Mouse (Mus musculus) olfactory bulb, adult 2 months (tissue): ENCODE data around the gene Lmnb2. TPM values are rescaled to one million over a fixed set of nuclear protein-coding genes. Genes with fewer than 3 reads are reported as not detected.

Experiments
- H3K27ac ChIP-seq: fragments of 200-500 bp; 2 replicates; pipeline ENCODE4 v1.5.1; 2012; ENCODE audit warnings: low read depth, low read length; ENCODE audit not compliant: insufficient read depth
- H3K4me1 ChIP-seq: fragments of 200-500 bp; 2 replicates; pipeline ENCODE4 v1.6.1; 2012; ENCODE audit warnings: low read length; ENCODE audit not compliant: control insufficient read depth, insufficient read depth
- H3K4me3 ChIP-seq: fragments of 200-500 bp; 2 replicates; pipeline ENCODE4 v1.5.1; 2012; ENCODE audit warnings: mild to moderate bottlenecking, low read depth, low read length, moderate library complexity; ENCODE audit not compliant: insufficient read depth
- CTCF ChIP-seq: fragments of 200-500 bp; IDR thresholded peaks from 2 replicates; pipeline ENCODE4 v1.5.1; 2012; ENCODE audit warnings: low read depth, mild to moderate bottlenecking, low read length, moderate library complexity; ENCODE audit not compliant: insufficient read depth
- POLR2A ChIP-seq: fragments of 200-500 bp; IDR thresholded peaks from 2 replicates; pipeline ENCODE4 v1.6.1; 2012; ENCODE audit warnings: mild to moderate bottlenecking, low read depth, low read length, moderate library complexity; ENCODE audit not compliant: insufficient read depth
- WGBS: fragments of 180-500 bp; shearing (Covaris S2); methylation state at CpG from one replicate; pipeline ENCODE4 v1.1.7; 2018; 5-methylcytosine and 5-hydroxymethylcytosine counted together
- polyA plus RNA-seq: library from polyadenylated mRNA; stranded (reverse); fragments of >200 nt; gene quantifications from 2 replicates; pipeline ENCODE4 v1.2.4, GENCODE M21; 2012; ENCODE audit warnings: low replicate concordance; ENCODE audit not compliant: missing spikeins, insufficient read depth, insufficient read length

Lmnb2 gene
- polyA plus RNA-seq, 1 experiment = not detected

DNA sequence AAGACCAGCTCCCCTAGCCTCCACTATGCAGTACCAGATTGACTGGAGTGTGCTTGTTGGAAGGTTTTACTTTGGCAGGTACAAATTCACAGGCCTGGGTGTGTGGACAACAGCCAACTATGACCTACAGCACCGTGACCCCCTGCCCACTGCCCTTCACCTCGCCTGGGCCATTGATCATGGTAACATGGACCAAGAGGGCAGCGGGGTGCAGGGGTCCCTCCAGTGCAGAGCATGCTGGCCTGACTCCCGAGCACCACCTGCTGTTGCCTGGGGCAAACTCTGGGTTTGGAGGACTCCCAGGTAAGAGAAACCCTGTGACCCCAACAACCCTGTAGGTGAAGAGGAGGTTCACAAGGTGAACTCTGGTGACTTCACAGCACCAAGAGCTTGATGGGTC is 39.7 kb upstream of the Lmnb2 start:
- TF ChIP-seq POLR2A = no peak
- no peak for TF ChIP-seq CTCF
- Histone ChIP-seq H3K4me1 (peaks cover 15% of the 10 kb centered on the region), H3K27ac (no peak overlapping the region), H3K4me3 (no peak overlapping the region)
- 74% methylated on average over 4 of the region's 4 CpGs for WGBS

DNA sequence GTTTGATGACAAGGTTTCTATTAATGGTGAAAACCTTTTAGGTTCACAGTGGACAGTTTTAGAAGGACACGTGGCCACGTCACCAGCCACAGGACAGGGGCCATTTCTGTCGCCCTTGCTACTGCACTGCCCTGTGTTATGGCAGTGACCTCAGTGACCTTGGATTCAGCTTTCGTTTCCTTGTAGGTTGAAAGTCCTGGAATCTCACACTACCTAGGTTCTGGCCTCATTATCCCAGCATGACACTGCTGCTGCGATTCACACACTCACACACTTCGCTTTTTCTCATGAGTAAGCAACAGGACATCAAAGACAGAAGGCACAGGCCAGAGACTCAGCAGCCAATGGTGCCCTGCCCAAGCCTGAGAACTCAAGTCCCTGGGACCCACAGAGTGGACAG is 38.9 kb upstream of the Lmnb2 start:
- TF ChIP-seq CTCF (no peak), POLR2A (no peak)
- 91% methylated on average over 6 of the region's 6 CpGs for WGBS
- Histone ChIP-seq H3K4me1 (peaks cover 15% of the 10 kb centered on the region), H3K4me3 (no peak overlapping the region), H3K27ac (no peak overlapping the region)

DNA sequence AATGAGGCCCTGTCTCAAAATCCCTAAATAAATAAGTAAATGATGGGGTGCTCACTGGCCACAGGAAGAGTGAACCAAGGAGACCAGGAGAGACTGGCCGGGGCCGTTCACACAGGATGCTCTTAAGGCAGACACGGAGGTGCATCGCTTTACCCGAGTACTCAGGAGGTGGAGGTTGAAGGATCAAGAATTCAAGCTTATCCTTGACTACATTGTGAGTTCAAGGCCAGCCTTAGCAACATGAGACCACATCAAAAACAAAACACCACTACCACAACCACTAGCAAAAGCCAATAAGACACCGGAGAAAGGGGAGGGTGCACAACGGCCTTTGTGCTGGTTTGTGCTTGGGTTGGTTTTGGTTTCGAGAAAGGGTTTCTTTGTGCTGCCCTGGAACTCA is 38.3 kb upstream of the Lmnb2 start:
- H3K27ac ChIP-seq = no peak overlapping the region
- WGBS = 94% methylated on average over 8 of the region's 8 CpGs
- TF ChIP-seq CTCF (no peak), POLR2A (no peak)

DNA sequence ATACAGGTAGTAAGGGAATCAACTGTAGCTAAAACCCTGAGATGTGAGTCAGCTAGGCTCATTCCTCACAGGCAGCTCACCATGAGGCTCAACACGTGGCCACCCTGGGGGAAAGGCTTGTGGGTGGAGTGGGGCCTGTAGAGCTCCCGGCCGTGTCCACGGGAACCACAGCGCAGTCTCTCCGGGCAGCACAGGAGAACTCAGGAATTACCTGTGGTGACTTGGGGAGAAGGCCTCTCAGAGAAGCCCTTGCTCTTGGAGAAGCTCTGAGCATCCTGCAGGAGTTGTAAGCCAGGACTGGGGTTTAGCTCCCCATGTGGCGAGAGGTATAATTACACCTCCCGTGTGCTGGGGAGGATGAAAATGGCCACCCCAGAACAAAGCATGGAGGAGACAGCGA is 37.5 kb upstream of the Lmnb2 start:
- H3K4me1 ChIP-seq = peaks cover 12% of the 10 kb centered on the region
- H3K4me3 ChIP-seq = no peak overlapping the region
- no peak overlapping the region for H3K27ac ChIP-seq
- WGBS = 12% methylated on average over 9 of the region's 9 CpGs
- TF ChIP-seq POLR2A (no peak), CTCF (no peak; the same call in 1 of the 2 replicates)

More for the DNA sequence above, 38.3 kb upstream of the Lmnb2 start:
- H3K4me3 ChIP-seq = no peak overlapping the region
- H3K4me1 ChIP-seq = peaks cover 15% of the 10 kb centered on the region

DNA sequence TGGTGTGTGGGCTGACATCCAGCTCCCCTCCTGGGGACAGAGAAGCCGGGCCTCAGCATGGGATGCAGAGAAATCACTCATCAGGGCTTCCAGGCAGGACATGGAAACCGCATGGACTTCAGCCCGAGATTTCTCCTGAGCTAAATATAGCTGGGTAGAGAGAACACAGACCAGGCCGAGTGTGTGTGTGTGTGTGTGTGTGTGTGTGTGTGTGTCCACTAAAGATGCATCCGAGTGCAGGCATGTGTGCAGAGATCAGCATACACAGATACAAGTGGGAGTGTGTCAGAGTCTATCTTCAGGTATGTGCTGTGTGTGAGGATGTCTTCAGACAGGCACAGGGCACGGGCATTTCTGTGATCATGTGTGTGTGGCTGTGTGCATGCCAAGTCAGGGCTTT is 36.8 kb upstream of the Lmnb2 start:
- peaks cover 12% of the 10 kb centered on the region for H3K4me1 ChIP-seq
- no peak overlapping the region for H3K4me3 ChIP-seq
- 65% methylated on average over 6 of the region's 6 CpGs for WGBS
- no peak overlapping the region for H3K27ac ChIP-seq
- no peak for TF ChIP-seq POLR2A
- TF ChIP-seq CTCF = no peak

DNA sequence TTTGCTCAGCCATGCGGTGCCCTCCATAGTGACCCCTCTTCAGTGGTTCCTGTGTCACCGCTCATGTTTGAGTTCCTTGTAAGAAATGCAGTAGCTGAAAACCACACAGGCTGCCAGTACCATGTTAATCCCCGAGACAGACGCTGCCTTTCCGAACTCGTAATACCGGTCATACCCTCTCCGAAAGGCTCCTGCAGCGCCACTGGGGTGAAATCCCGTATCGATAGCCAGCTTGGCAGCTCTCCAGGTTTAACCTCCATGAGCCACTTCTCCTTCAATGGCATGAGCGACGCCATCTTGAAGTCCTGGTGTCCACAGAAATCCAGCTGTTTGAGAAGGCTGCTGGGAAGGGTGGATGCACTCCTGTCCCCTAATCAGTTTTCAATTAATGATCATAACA is 36.4 kb upstream of the Lmnb2 start:
- Histone ChIP-seq H3K4me3 (no peak overlapping the region), H3K4me1 (peaks cover 15% of the 10 kb centered on the region), H3K27ac (no peak overlapping the region)
- no peak for TF ChIP-seq POLR2A
- no peak for TF ChIP-seq CTCF
- WGBS = 74% methylated on average over 13 of the region's 13 CpGs

DNA sequence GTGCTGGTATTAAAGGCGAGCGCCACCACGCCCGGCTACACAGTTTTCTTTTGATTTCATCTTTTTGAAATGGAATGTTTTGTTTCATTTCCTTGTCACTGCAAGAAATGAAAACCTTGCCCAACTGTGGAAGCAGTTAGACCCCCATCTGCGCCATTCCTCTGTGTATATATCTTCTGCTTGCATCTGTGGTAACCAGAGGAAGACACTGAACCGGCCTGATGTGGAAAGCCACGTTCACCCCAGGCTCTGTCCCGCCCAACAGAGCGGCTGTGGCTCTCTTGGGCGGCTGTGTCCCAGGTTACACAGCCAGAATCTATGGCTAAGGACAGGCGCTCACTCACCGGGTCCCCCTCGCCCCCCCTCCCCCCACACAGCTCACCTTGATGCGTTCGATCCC is 34.4 kb upstream of the Lmnb2 start:
- H3K27ac ChIP-seq = no peak overlapping the region
- no peak for TF ChIP-seq POLR2A
- no peak for TF ChIP-seq CTCF
- 88% methylated on average over 15 of the region's 15 CpGs for WGBS
- H3K4me1 ChIP-seq = peaks cover 27% of the 10 kb centered on the region
- H3K4me3 ChIP-seq = no peak overlapping the region

DNA sequence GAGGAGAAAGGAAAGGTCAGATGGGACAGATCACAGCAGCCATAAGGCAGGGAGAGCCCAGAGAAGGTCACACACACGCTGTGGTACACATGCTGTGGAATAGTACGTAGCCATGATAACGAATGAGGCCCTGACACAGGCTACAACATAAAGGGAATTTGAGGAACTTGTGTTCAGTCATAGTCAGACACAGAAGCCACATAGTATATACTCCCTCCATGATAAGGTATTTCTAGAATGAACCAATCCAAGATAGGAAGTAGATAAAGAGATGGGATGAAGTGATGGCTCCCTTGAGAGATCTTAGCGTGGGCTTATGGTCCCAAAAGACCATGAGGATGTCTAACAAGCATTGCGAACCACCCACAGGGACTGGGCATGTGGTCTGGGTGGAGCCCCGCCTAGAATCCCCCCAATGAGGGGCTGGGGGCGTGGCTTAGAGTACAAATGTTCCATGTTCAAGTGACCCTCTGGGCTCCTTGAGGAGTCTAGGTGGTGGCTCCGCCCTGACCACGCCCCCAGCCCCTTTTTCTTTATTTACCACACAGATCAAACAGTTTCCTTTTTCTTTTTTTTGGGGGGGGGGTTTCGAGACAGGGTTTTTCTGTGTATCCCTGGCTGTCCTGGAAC is 33.8 kb upstream of the Lmnb2 start:
- Histone ChIP-seq H3K4me1 (peaks cover 32% of the 10 kb centered on the region), H3K27ac (no peak overlapping the region), H3K4me3 (no peak overlapping the region)
- TF ChIP-seq POLR2A (no peak), CTCF (no peak)
- 79% methylated on average over 10 of the region's 10 CpGs for WGBS

DNA sequence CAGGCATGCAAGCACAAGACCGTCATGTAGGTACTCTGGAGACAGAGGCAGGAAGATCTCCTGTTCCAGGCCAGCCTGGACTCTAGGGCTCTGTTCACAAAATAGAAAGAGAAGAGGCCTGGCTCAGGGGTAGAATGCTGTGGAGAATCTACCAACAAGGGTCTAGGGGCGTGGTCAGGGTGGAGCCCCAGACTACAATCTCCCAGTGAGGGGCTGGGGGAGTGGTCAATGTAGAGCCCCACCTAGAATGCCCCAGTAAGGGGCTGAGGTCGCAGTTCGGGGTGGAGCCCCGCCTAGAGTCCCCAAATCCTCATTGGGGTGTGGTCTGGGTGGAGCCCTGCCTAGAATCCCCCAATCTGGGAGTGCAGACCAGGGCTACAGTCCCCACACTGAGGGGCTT is 32.3 kb upstream of the Lmnb2 start:
- H3K4me1 ChIP-seq = peaks cover 29% of the 10 kb centered on the region
- no peak overlapping the region for H3K27ac ChIP-seq
- WGBS = 47% methylated on average over 5 of the region's 5 CpGs
- H3K4me3 ChIP-seq = no peak overlapping the region
- TF ChIP-seq CTCF = no peak
- no peak for TF ChIP-seq POLR2A

DNA sequence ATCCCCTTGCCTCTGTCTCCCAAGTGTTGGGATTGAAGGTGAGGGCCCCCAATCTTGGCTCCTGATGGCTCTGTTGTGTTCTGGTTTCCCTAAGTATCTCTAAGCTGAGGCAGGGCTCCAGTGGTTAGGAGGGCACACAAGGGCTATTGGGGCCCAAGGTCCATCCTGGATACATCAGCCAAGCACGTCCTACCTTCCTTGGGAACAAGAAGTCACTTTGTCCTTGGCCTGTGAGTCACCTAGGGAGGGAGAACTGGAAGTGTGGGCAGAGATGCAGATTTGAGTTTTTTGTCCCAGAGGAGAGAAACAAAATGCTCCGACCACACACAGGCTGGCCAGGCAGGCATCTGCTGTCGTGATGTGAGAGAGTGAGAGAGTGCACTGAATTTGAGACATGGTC is 31.0 kb upstream of the Lmnb2 start:
- WGBS = 62% methylated on average over 3 of the region's 3 CpGs

More for the DNA sequence above, 31.0 kb upstream of the Lmnb2 start:
- H3K4me1 ChIP-seq = peaks cover 23% of the 10 kb centered on the region
- TF ChIP-seq POLR2A = no peak
- no peak for TF ChIP-seq CTCF
- no peak overlapping the region for H3K27ac ChIP-seq
- no peak overlapping the region for H3K4me3 ChIP-seq
